Mouse (Mus musculus): ENCODE measurements at regions not wholly inside any gene's neighbourhood (a gene's known extent, or its start where the extent isn't known, plus 50 kb on each side); places are given as distances from the start of the nearest gene placed in this dataset.

- H3K27ac ChIP-seq (ENCODE audit: insufficient read depth, low read depth): no peak overlapping the region
- no peaks in the 10 kb centered on the region for H3K36me3 ChIP-seq (replicated peaks in 1 of 2; ENCODE audit: control insufficient read depth in 1 of 2, insufficient read depth in 1 of 2, low read length in 1 of 2)
- no peaks in the 10 kb centered on the region for H3K79me2 ChIP-seq (replicated peaks; ENCODE audit: control insufficient read depth, extremely low read depth, insufficient read depth, poor library complexity, severe bottlenecking)
- H3K4me1 ChIP-seq (ENCODE audit: control insufficient read depth in 1 of 2, insufficient read depth in 2 of 2): peaks cover 8 to 39% of the 10 kb centered on the region in 2 experiments
- TF ChIP-seq BHLHE40 (IDR thresholded peaks at IDR 0.05; ENCODE audit: low read depth, low read length) (no peak), ZKSCAN1 (IDR thresholded peaks at IDR 0.05; ENCODE audit: borderline replicate concordance, low read depth, low read length) (no peak), CHD2 (IDR thresholded peaks at IDR 0.05; ENCODE audit: low read length) (no peak), GABPA (IDR thresholded peaks at IDR 0.05; ENCODE audit: insufficient replicate concordance, low read depth, low read length) (no peak), MXI1 (IDR thresholded peaks at IDR 0.05; ENCODE audit: low read depth, low read length) (no peak), KAT2A (IDR thresholded peaks at IDR 0.05; ENCODE audit: insufficient replicate concordance, low read length) (no peak), CTCF (conservative IDR thresholded peaks at IDR 0.05 in 1 of 2, IDR thresholded peaks at IDR 0.05 in 1 of 2; ENCODE audit: low read depth in 2 of 2, low read length in 2 of 2) (no peak), MAX (IDR thresholded peaks at IDR 0.05; ENCODE audit: low read length) (no peak), ELF1 (IDR thresholded peaks at IDR 0.05; ENCODE audit: low read depth, low read length) (no peak), USF1 (IDR thresholded peaks at IDR 0.05; ENCODE audit: low read depth, low read length) (no peak), MAFK (IDR thresholded peaks at IDR 0.05; ENCODE audit: insufficient replicate concordance, low read length) (no peak), MAZ (IDR thresholded peaks at IDR 0.05; ENCODE audit: low read depth, low read length) (no peak), TBP (conservative IDR thresholded peaks at IDR 0.05; ENCODE audit: low read depth, low read length) (no peak)
- dilution Hi-C loops (cut with MboI; ENCODE audit: extremely low pct_ligation_motif_present, extremely low pct_unique_long_range_greater_than_20kb, low sequenced_read_pairs): no loop called here
- H3K9me3 ChIP-seq (replicated peaks; ENCODE audit: low read length): no peaks in the 10 kb centered on the region
- no peak overlapping the region for H3K9ac ChIP-seq (ENCODE audit: insufficient read depth, low read depth)
- no peak overlapping the region for H3K4me3 ChIP-seq (replicated peaks in 1 of 3; ENCODE audit: low read depth in 2 of 3, low read length in 2 of 3, poor library complexity in 1 of 3)
- peak overlapping the region; percentile 99 for H3K4me2 ChIP-seq (ENCODE audit: insufficient read depth, low read depth, poor library complexity, severe bottlenecking)
- H3K27me3 ChIP-seq (replicated peaks): no peaks in the 10 kb centered on the region
- DNase-seq (ENCODE audit: extremely low read depth): no peak
- in situ Hi-C loops (cut with MboI; ENCODE audit: low pct_ligation_motif_present, low pct_unique_long_range_greater_than_20kb, low sequenced_read_pairs): no loop called here
These were observed 95.4 kb upstream of the Rap1b start for GRCm38 (mm10) chr10:117941266-117941651.

- H3K9ac ChIP-seq (ENCODE audit: insufficient read depth, low read depth): no peak overlapping the region
- peaks cover 19 to 46% of the 10 kb centered on the region in 2 experiments for H3K4me1 ChIP-seq (ENCODE audit: control insufficient read depth in 1 of 2, insufficient read depth in 2 of 2)
- no peaks in the 10 kb centered on the region for H3K9me3 ChIP-seq (replicated peaks; ENCODE audit: low read length)
- no peak overlapping the region for H3K27ac ChIP-seq (ENCODE audit: insufficient read depth, low read depth)
- no peaks in the 10 kb centered on the region for H3K79me2 ChIP-seq (replicated peaks; ENCODE audit: control insufficient read depth, extremely low read depth, insufficient read depth, poor library complexity, severe bottlenecking)
- no peaks in the 10 kb centered on the region for H3K27me3 ChIP-seq (replicated peaks)
- H3K4me2 ChIP-seq (ENCODE audit: insufficient read depth, low read depth, poor library complexity, severe bottlenecking): no peak overlapping the region
- no peak overlapping the region for H3K4me3 ChIP-seq (replicated peaks in 1 of 3; ENCODE audit: low read depth in 2 of 3, low read length in 2 of 3, poor library complexity in 1 of 3)
- no peaks in the 10 kb centered on the region for H3K36me3 ChIP-seq (replicated peaks in 1 of 2; ENCODE audit: control insufficient read depth in 1 of 2, insufficient read depth in 1 of 2, low read length in 1 of 2)
- no peak for DNase-seq (ENCODE audit: extremely low read depth)
- dilution Hi-C loops (cut with MboI; ENCODE audit: extremely low pct_ligation_motif_present, extremely low pct_unique_long_range_greater_than_20kb, low sequenced_read_pairs): no loop called here
- TF ChIP-seq SMC3 (IDR thresholded peaks at IDR 0.05; ENCODE audit: low read depth, low read length) (no peak), USF1 (IDR thresholded peaks at IDR 0.05; ENCODE audit: low read depth, low read length) (no peak), ZMIZ1 (IDR thresholded peaks at IDR 0.05; ENCODE audit: low read depth, low read length) (no peak), HCFC1 (IDR thresholded peaks at IDR 0.05; ENCODE audit: low read depth, low read length) (no peak), BHLHE40 (IDR thresholded peaks at IDR 0.05; ENCODE audit: low read depth, low read length) (no peak), ZC3H11A (IDR thresholded peaks at IDR 0.05; ENCODE audit: low read depth, low read length) (no peak), MAFK (IDR thresholded peaks at IDR 0.05; ENCODE audit: insufficient replicate concordance, low read length) (no peak), NRF1 (IDR thresholded peaks at IDR 0.05; ENCODE audit: low read depth, low read length) (no peak), PAX5 (IDR thresholded peaks at IDR 0.05; ENCODE audit: low read length) (no peak)
- in situ Hi-C loops (cut with MboI; ENCODE audit: low pct_ligation_motif_present, low pct_unique_long_range_greater_than_20kb, low sequenced_read_pairs): no loop called here
These were observed 98.0 kb upstream of the Rap1b start for GRCm38 (mm10) chr10:117943702-117944307.

Data from CH12.LX (cell line).